Mouse (Mus musculus) embryonic stem cell, embryonic (primary cell): ENCODE measurements around the gene Spata7.

Experiments
- CTCF ChIA-PET, 4 experiments: fragments of 300-600 bp in 2 of 4; fragments of 350-600 bp in 2 of 4; sonication (Branson Sonifier 250); formaldehyde crosslinking; loops; one replicate each; lab custom pipeline; 2022; ENCODE audit warnings: inconsistent platforms in 2 of 4; lab: Charles Lee
- POLR2A ChIA-PET, 4 experiments: fragments of 300-600 bp in 2 of 4; fragments of 350-600 bp in 2 of 4; sonication (Branson Sonifier 250); formaldehyde crosslinking; loops; one replicate each; lab custom pipeline; 2022; ENCODE audit warnings: antibody characterized with exemption in 4 of 4, inconsistent platforms in 1 of 4; lab: Charles Lee

Spata7 gene

DNA sequence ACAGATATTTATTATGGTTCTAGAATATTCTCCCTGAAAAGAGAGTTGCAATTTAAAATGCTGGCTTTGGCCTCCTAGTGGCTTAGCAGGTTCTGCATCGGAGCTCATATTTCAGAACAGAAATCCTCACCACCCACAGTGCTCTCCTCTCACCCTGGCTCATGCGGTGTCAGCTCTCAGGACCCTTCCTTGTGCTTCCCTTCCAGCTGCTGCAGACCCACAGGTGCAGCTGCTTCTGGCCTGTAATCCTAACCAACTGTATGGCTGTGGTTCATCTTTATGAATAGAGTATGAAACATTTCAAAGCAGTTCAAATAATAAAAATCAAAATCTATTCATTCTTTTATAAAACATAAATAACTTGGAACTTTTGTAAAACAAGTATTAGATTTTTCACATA is 28.9 kb downstream of the Spata7 start:
- ChIA-PET CTCF (interaction anchor here in 2 of 4 experiments (0.6 to 1.3 kb wide), 4 partner anchors 11 to 436 kb away, joined by 3 to 5 read pairs (median 4); no protein-coding TSS in a partner anchor), POLR2A (no interaction called here)

DNA sequence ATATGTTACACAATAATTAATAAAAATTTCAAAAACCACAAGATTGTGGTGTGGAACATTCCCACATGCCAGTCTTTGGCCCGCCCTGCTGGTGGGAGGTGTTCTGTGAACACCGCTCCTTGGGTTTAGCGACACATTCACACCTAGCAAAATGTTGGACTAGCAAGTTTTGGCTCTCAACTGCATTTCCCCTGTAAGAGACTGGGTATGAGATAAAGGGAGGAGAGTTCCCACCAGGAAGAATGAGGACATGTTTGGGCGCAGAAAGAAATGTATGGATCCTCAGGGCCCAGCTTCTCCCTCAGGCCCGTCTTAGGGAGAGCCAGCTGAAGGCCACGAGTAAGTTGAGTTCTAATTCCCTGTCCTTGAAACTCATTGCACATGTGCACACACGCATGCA is 34.7 kb downstream of the Spata7 start:
- POLR2A ChIA-PET = no interaction called here
- CTCF ChIA-PET = interaction anchor here in 2 of 4 experiments (0.6 to 1.4 kb wide), 2 partner anchors 12 to 86 kb away, joined by 3 to 12 read pairs; no protein-coding TSS in a partner anchor

DNA sequence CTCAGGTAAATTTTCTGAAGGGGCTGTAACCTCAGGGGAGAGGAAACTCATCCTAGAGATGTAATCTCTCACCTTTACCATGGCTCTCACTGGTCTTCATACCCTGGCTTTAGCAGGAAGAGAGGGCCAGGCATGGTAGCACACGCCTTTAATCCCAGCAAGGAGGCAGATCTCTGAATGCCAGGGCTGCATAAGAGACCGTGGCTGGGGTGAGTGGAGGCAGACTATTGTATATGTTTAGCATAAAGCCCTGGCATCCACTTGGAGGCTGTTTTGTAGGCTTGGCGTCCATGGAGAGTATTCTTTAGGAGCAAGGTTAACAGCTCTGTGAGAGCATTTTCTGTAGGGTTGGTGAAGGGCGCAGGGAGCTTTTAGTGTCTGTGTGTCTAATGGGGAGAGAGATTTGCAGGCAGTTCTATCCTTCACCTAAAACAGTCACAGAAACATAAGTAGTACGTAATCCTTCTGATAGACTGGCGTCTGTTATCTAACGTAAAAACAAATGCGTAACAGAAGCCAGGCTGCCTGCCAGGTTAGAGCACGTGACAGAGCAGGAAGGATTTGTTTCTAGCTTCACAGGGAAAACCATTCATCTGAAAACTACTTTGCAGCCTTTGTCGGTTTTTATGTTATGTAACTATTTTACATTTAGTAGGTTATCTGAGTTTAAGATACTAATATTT is 40.3 kb downstream of the Spata7 start:
- CTCF ChIA-PET = no interaction called here
- POLR2A ChIA-PET = no interaction called here

DNA sequence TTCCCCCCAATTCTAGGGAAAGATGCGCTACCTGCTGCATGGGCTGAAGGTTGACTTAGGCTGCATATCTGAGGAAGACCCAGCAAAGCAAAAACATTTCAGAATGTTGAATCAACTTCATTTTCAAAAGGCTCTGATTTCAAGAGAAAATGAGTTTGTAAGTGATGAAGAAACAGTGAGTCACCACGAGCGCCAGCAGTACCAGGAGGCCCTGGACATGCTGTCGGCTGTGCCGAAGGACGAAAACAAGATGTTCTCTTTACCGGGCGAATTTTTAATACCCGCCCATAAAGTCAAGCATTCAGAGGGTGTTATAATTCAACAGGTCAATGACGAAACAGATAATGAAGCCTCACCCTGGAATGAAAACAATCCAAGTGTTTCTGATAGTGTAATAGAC is 41.1 kb downstream of the Spata7 start:
- POLR2A ChIA-PET = no interaction called here
- CTCF ChIA-PET = no interaction called here

DNA sequence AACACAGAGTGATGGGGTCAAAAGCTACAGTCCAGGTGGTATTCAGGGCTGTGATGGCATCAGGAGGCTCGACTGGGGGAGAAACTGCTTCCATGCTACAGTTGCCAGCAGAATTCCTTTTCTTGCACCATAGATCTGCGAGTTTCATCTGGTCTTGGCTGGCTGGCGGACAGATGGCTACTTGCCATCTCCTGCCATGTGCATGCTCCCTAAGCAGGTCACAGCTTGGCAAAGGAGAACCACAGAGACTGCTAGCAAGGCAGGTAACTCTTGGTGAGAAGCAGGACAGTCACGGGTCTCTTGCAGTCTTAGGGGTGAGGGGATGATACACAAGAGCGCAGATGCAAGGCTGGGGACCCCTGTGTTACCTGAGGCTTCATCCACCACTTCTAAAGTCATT is 41.9 kb downstream of the Spata7 start:
- POLR2A ChIA-PET = no interaction called here
- CTCF ChIA-PET = no interaction called here

DNA sequence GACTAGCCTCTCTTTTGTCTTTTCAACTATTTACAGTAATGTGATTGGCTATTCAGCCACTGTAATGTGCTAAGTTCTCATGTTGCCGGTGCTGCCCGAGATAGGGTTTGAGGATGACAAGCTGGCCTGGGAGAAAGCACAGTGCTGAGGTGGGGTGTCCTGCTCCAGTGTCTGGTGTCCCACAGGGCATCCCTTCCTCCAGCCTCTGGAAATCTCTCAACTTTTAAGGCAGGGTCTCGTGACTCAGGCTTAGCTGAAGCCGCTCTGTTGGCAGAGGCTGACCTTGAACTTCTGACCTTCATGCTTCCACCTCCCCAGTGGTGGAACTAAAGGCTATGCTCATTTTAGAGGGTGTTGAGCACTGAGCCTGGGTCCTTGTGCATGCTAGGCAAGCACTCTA is 42.5 kb downstream of the Spata7 start:
- POLR2A ChIA-PET = no interaction called here
- CTCF ChIA-PET = no interaction called here

DNA sequence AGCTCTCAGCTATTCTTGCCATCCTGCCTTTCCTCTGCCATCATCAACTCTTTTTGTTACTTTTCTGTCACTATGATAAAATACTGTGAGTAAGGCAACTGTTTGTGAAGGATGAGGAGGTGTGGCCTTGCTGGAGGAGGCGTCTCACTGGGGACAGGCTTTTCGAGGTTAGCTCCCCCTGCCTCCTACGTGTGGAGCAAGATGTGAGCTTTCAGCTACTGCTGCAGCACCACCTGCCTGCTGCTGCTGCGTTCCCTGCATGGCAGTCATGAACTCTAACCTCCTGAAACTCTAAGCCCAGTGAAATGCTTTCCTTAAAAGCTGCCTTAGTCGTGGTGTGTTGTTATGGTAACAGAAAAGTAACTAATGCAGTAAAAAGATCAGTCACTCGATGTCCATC is 45.9 kb downstream of the Spata7 start:
- CTCF ChIA-PET = interaction anchor here (0.5 to 2.2 kb wide), 39 partner anchors 9 to 630 kb away, joined by 3 to 29 read pairs (median 4); partner anchors contain the start of genes Spata7 (in 2 of the 4), Eml5 (in 1 of the 4) and Zc3h14 (in 1 of the 4)
- POLR2A ChIA-PET = interaction anchor here in 3 of 4 experiments (0.5 to 2.2 kb wide), 14 partner anchors 16 to 228 kb away, joined by 3 to 12 read pairs (median 3); partner anchors contain the start of genes Eml5 (in 1 of the 3) and Zc3h14 (in 1 of the 3)

DNA sequence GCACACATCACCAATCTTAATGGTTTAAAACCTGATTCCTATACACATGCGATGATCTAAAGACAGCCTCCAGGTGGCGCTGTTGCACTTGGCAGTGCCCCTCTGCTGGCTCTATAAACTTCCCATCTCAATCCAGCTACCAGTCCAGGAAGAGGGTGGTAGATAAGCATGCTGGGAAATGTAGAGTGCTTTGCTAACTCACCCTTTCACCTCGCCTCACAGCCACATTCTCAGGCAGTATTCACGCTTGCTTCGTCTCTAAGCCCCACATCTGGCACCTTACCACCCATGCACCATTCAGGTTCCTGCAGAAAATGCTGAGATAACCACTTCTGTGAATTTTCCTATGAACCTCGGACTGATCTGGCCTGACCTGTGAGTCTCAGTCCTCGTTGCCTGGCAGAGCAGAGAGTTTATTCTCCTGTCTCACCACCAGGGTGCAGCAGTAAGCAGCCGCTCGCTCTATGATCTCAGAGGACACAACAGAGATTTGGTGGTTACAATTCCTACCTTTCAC is 46.7 kb downstream of the Spata7 start:
- ChIA-PET POLR2A (interaction anchor here in 3 of 4 experiments (0.5 to 2.2 kb wide), 13 partner anchors 15 to 227 kb away, joined by 3 to 16 read pairs (median 4); partner anchors contain the start of genes Eml5 (in 1 of the 3) and Zc3h14 (in 1 of the 3)), CTCF (interaction anchor here (0.5 to 2.2 kb wide), 41 partner anchors 10 to 1229 kb away, joined by 3 to 29 read pairs (median 4); partner anchors contain the start of genes Spata7 (in 2 of the 4), Eml5 (in 1 of the 4) and Zc3h14 (in 1 of the 4))

DNA sequence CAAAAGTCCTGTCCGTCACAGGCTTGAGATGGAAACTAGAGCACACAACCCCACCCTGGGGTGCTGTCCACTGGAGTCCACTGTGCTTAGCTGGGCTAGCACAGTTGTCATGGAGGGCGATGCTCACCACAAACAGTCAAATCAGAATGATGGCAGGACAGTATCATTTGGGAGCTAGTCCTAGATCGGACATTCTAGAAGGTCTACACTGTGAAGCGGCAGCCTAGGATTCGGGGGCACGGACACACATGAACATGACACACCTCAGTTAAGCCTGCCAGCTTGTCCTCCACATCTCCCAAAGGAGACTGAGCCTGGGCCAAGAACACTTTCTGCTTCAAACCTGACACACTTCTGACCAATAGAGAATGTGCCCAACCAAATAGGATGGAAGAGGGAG is 48.9 kb downstream of the Spata7 start:
- CTCF ChIA-PET = interaction anchor here in 2 of 4 experiments (2.7 kb wide), 2 partner anchors 69 kb away, joined by 7 to 9 read pairs; no protein-coding TSS in a partner anchor
- POLR2A ChIA-PET = interaction anchor here in 3 of 4 experiments (0.6 to 2.0 kb wide), 3 partner anchors 11 to 12 kb away, joined by 3 to 7 read pairs (median 6); no protein-coding TSS in a partner anchor

DNA sequence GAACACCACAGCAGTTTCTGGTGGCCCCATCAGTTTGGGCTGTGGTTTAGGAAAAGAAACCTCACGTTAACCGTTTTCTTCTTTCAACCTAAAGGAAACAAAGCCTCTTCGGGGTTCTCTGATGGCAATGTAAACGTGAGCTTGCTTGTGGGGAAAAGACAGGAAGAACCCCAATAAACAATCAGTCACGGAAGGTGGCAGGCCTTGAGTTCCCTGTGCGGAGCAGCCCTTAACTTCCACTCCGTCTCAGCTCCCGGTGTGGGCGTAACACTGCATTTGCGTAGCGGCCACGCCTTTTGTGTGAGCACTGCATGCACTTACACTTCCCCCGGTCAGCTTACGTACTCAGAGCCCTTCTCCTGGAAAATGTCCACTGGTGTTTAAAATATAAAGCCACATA is 49.4 kb downstream of the Spata7 start:
- CTCF ChIA-PET = interaction anchor here in 3 of 4 experiments (0.5 to 2.7 kb wide), 6 partner anchors 11 to 173 kb away, joined by 3 to 9 read pairs (median 4); no protein-coding TSS in a partner anchor
- POLR2A ChIA-PET = interaction anchor here (0.6 to 2.0 kb wide), 5 partner anchors 10 to 69 kb away, joined by 3 to 7 read pairs (median 3); no protein-coding TSS in a partner anchor

DNA sequence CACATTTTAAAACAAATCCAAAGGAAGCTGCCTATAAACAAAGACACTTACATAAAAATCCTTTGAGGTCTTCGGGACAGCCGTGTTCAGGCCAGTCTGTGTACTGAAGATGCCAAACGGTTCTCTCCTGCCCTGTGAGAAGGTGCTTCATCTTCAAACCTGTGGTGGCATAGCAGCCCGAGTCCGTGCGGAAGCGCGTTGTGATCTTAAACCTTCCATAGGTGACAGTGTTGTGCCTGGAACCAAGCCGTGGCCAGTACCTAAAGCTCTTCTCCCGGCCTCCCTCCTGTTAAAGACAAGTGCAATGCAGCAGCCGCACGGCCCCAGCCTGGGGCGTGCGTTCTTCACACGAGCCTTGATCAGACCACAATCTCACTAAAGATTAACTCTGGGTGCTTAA is 51.9 kb downstream of the Spata7 start:
- POLR2A ChIA-PET = interaction anchor here in 1 of 4 experiments (1.0 to 1.8 kb wide), 3 partner anchors 9 to 55 kb away, joined by 4 to 5 read pairs (median 5); no protein-coding TSS in a partner anchor
- CTCF ChIA-PET = interaction anchor here in 1 of 4 experiments (1.4 kb wide), 1 partner anchor 37 kb away, joined by 3 read pairs; no protein-coding TSS in a partner anchor

DNA sequence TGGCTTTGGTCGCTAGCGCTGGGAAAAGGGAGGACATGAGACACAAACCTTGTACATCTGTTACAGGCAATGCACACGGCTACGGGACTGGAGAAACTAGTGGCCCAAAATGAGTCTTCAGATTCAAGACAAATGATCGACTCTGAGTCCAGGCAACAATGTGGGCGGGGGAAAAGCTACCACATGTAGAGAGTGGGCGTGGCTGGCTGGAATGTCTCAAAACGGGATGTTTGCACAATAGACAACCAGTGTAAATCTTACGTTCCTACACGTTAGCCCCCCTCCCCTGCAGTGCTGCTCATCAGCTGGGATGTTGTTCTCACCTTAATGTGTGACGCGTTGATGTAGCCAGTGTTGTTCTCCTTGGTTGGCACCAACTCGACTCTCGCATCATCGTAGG is 54.2 kb downstream of the Spata7 start:
- POLR2A ChIA-PET = interaction anchor here in 2 of 4 experiments (0.6 kb wide), 3 partner anchors 10 to 87 kb away, joined by 3 to 4 read pairs (median 3); no protein-coding TSS in a partner anchor
- CTCF ChIA-PET = interaction anchor here in 2 of 4 experiments (1.0 to 1.6 kb wide), 4 partner anchors 9 to 95 kb away, joined by 3 read pairs; no protein-coding TSS in a partner anchor

DNA sequence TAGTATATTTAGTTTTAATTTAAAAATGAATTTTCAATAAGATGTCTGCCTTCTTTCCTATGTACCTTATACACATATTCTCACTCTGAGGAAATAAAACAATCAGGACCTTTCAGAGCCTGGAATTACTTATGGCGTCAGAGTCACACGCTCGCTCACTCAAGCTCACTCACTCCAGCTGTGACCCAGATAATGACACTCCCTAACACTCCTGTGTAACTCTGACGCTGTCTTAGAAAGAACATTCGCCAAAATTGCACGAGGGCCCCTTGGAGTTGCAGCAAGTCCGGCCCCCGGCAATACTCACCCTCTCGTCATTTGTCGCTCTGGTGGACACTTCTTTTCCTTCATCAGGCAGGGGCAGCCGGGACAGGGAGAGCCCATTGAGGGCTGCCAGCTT is 55.2 kb downstream of the Spata7 start:
- CTCF ChIA-PET = interaction anchor here in 2 of 4 experiments (0.5 to 1.1 kb wide), 2 partner anchors 94 to 318 kb away, joined by 3 to 7 read pairs; no protein-coding TSS in a partner anchor
- POLR2A ChIA-PET = interaction anchor here in 1 of 4 experiments (1.2 kb wide), 1 partner anchor 34 kb away, joined by 3 read pairs; no protein-coding TSS in a partner anchor

DNA sequence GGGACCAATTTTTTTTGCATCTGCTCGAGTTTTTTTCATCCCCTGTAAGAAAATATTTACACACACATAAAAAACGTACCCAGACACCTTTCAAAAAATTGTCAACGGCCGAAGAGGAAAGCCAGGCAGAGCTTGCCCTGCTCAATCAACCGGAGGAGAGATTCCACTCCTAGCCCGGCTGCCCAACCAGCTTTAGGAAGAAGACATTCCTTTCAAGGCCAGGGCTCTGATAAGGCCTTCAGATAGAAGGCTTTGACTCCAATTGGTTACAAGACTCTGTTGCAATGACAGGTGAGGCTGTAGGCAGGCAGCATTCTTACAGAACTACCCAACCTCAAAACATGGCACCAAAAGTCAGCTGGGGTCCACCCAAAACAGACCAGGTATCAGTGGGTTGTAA is 55.6 kb downstream of the Spata7 start:
- POLR2A ChIA-PET = interaction anchor here in 1 of 4 experiments (1.2 kb wide), 1 partner anchor 34 kb away, joined by 3 read pairs; no protein-coding TSS in a partner anchor
- CTCF ChIA-PET = interaction anchor here in 1 of 4 experiments (0.5 kb wide), 1 partner anchor 319 kb away, joined by 7 read pairs; no protein-coding TSS in a partner anchor

DNA sequence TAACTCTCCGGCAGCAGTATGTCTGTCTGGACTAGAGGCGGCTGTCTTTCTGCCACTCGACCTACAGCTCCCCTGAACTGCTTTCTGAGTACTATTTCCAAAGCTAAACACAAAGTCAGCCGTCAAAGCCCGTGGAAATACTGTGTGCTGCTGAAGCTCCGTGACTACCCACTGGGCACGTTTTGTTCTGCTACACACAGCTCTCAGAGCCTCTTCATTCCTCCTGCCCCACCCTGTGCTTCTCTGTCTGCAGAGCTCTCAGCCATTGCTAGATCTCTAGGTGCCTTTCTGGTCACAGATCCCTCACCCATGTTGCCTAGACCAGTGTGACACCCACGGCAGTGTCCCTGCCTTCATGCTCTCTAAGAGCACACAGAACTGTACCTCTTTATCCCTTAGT is 62.3 kb downstream of the Spata7 start:
- POLR2A ChIA-PET = interaction anchor here in 2 of 4 experiments (0.9 to 2.9 kb wide), 2 partner anchors 13 to 16 kb away, joined by 3 to 8 read pairs; no protein-coding TSS in a partner anchor
- CTCF ChIA-PET = interaction anchor here in 3 of 4 experiments (1.0 to 1.9 kb wide), 3 partner anchors 15 to 342 kb away, joined by 3 to 4 read pairs (median 3); no protein-coding TSS in a partner anchor

DNA sequence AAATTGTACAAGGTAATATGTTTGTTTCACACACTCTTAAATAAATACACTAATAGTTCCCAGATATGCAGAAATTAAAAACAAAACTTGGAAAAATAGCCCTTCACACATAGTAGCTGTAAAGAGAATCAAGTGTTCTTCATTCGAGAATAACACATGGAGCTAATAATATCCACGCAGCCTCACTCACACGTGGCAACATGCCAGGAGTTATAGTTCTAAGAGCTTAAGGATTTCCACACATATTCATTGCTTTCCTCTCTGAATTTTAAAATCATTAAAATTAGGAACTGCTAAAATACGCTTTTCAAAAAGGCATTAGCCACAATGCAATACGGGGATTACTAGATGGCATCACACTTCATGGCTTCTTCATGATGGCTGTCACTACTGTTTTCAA is 69.2 kb downstream of the Spata7 start:
- ChIA-PET POLR2A (interaction anchor here in 1 of 4 experiments (1.1 to 1.3 kb wide), 3 partner anchors 18 to 49 kb away, joined by 3 to 4 read pairs (median 3); no protein-coding TSS in a partner anchor), CTCF (no interaction called here)

DNA sequence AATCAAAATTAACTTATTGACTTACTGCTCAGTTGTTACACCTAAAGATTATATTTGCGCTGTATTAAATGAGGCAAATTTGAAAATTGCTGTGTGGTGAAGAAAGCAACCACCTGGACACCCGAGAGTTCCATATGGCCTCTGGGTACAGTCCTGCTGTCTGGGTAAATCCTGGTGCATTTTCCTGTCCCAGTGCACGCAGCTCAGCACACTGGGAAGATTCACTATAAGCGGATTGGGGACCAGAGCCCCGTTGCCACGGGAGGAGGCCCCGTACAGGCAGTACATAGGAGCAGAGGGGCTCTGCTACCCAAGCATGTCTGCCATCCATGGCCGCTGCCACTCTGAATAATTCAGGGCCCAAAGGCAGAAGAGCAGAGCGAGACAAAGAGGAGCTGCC is 73.6 kb downstream of the Spata7 start:
- ChIA-PET CTCF (interaction anchor here in 1 of 4 experiments (0.9 kb wide), 1 partner anchor 44 kb away, joined by 3 read pairs; no protein-coding TSS in a partner anchor), POLR2A (interaction anchor here in 1 of 4 experiments (0.8 to 1.8 kb wide), 3 partner anchors 8 to 200 kb away, joined by 4 to 7 read pairs (median 4); partner anchors contain the start of gene Eml5)

DNA sequence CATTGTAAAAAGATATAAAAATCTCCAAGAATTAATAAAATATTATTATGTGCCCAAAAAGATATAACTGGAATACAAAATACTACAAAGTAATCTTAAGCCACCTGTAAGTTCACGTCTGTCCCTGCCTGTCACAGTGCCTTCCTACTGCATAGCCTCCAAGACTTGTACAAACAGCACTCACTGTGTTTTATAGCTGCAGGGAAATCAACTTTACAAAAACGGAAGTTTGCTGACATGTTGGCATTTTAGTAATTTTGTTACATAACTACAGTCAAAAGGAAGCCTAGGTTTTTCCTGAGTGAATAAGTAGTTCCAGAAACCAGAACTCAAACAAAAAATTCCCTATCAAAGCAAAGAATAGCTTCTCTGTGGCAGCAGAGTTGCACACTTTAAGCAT is 75.6 kb downstream of the Spata7 start:
- CTCF ChIA-PET = interaction anchor here in 2 of 4 experiments (0.5 to 1.5 kb wide), 4 partner anchors 10 to 59 kb away, joined by 3 to 4 read pairs (median 3); no protein-coding TSS in a partner anchor
- POLR2A ChIA-PET = interaction anchor here in 2 of 4 experiments (1.0 to 1.7 kb wide), 2 partner anchors 12 to 29 kb away, joined by 3 to 8 read pairs; no protein-coding TSS in a partner anchor
